Mouse (Mus musculus) A20 (cell line): ENCODE data around the gene Erg.

Experiments
- DNase-seq: peaks from one replicate; pipeline ENCODE4 v3.0.0-alpha.2; 2011; ENCODE audit warnings: low read depth, low spot score

Erg gene

GRCm38 (mm10) chr16:95585541-95586310 lies 667 bp downstream of the Erg start:
- no peak for DNase-seq

- no peak for DNase-seq
These were observed 1.5 kb downstream of the Erg start for GRCm38 (mm10) chr16:95584751-95585528.

GRCm38 (mm10) chr16:95579289-95579688 lies 7.1 kb downstream of the Erg start:
- peak; percentile 16 for DNase-seq

- DNase-seq = no peak
These were observed 13.2 kb downstream of the Erg start for GRCm38 (mm10) chr16:95573163-95573562.

GRCm38 (mm10) chr16:95570616-95571015 lies 15.8 kb downstream of the Erg start:
- peak; percentile 61 for DNase-seq

GRCm38 (mm10) chr16:95556834-95557233 lies 29.6 kb downstream of the Erg start:
- DNase-seq = no peak

- no peak for DNase-seq
These were observed 33.3 kb downstream of the Erg start for GRCm38 (mm10) chr16:95553136-95553535.

- no peak for DNase-seq
These were observed 33.9 kb downstream of the Erg start for GRCm38 (mm10) chr16:95552495-95552894.

- no peak for DNase-seq
These were observed 35.9 kb downstream of the Erg start for GRCm38 (mm10) chr16:95550496-95550895.

GRCm38 (mm10) chr16:95544753-95545152 lies 41.6 kb downstream of the Erg start:
- no peak for DNase-seq

- DNase-seq = no peak
These were observed 42.9 kb downstream of the Erg start for GRCm38 (mm10) chr16:95543471-95543870.

- DNase-seq = no peak
These were observed 51.2 kb downstream of the Erg start for GRCm38 (mm10) chr16:95535151-95535550.

- no peak for DNase-seq
These were observed 53.9 kb downstream of the Erg start for GRCm38 (mm10) chr16:95532387-95533077.

- DNase-seq = no peak
These were observed 58.8 kb downstream of the Erg start for GRCm38 (mm10) chr16:95527561-95527960.

GRCm38 (mm10) chr16:95519520-95519919 lies 66.9 kb downstream of the Erg start:
- DNase-seq = no peak

- DNase-seq = no peak
These were observed 80.3 kb downstream of the Erg start for GRCm38 (mm10) chr16:95506051-95506450.

GRCm38 (mm10) chr16:95496582-95497300 lies 89.7 kb downstream of the Erg start:
- DNase-seq = no peak

GRCm38 (mm10) chr16:95494108-95494507 lies 92.3 kb downstream of the Erg start:
- no peak for DNase-seq

- no peak for DNase-seq
These were observed 93.1 kb downstream of the Erg start for GRCm38 (mm10) chr16:95493336-95493735.

- DNase-seq = no peak
These were observed 94.2 kb downstream of the Erg start for GRCm38 (mm10) chr16:95492146-95492545.

GRCm38 (mm10) chr16:95490386-95490785 lies 96.0 kb downstream of the Erg start:
- DNase-seq = no peak
